ENCODE assay signal across 28 mouse cellular contexts in genomic region chrX:166708106-166708505, GRCm38 (mm10).
DNase-seq lines count a peak whose midpoint lies in the region; ATAC-seq lines count a peak whose summit lies in the region.
"Had no signal": no experiment of that assay in that cellular context is flagged by ENCODE, and none has a peak within 500 bp of the region (broad histone marks: within the 10 kb centered on the region; RNA-seq: fewer than 3 reads in every experiment).

No protein-coding gene starts in this region.

- H3K4me1 ChIP-seq in hindbrain, embryonic 10.5 days (replicated peaks): no peaks in the 10 kb centered on the region
- H3K4me1 ChIP-seq: embryonic facial prominence, embryonic 13.5 days; embryonic facial prominence, embryonic 15.5 days; forebrain, embryonic 10.5 days; forebrain, embryonic 12.5 days had no signal

- 86% methylated on average over 1 of the region's 1 CpGs for WGBS in hindbrain, embryonic 10.5 days

- H3K36me3 ChIP-seq in hindbrain, embryonic 10.5 days: no peaks in the 10 kb centered on the region
- H3K36me3 ChIP-seq: embryonic facial prominence, embryonic 13.5 days; embryonic facial prominence, embryonic 15.5 days; forebrain, embryonic 10.5 days; forebrain, embryonic 12.5 days; G1E had no signal

- DNase-seq in 416B (ENCODE audit: low read depth): peak; percentile 1
- DNase-seq in layer of hippocampus, postnatal 10 days (ENCODE audit: low spot score in 2 of 2): no peak
- DNase-seq in retina, postnatal 1 day: no peak
- DNase-seq in hindbrain, embryonic 10.5 days (ENCODE audit: low spot score): no peak
- DNase-seq: adrenal gland, adult 8-10 months; adrenal gland, postnatal 14 days; adrenal gland, postnatal 36 days; B cell, adult 2 months; cerebellum, adult 11-12 months; cerebellum, adult 2 months; cerebellum, adult 9-10 months; cerebellum, postnatal 10 days; cerebellum, postnatal 25 days; embryo, embryonic 11 days had no signal

- H3K27me3 ChIP-seq in hindbrain, embryonic 10.5 days (ENCODE audit: insufficient read depth, poor library complexity, severe bottlenecking): peaks cover 52% of the 10 kb centered on the region
- H3K27me3 ChIP-seq: CH12.LX; embryonic facial prominence, embryonic 15.5 days; Patski had no signal

- no peak overlapping the region for H3K27ac ChIP-seq in hindbrain, embryonic 10.5 days
- H3K27ac ChIP-seq: embryonic facial prominence, embryonic 13.5 days; embryonic facial prominence, embryonic 15.5 days; forebrain, embryonic 10.5 days; forebrain, embryonic 12.5 days had no signal

- no peaks in the 10 kb centered on the region for H3K9me3 ChIP-seq in hindbrain, embryonic 10.5 days
- H3K9me3 ChIP-seq: embryonic facial prominence, embryonic 13.5 days; embryonic facial prominence, embryonic 15.5 days; forebrain, embryonic 10.5 days; forebrain, embryonic 12.5 days; G1E had no signal

- no peak overlapping the region for H3K4me3 ChIP-seq in hindbrain, embryonic 10.5 days
- H3K4me3 ChIP-seq: embryonic facial prominence, embryonic 13.5 days; embryonic facial prominence, embryonic 15.5 days; erythroblast, embryonic 14.5 days; forebrain, embryonic 10.5 days; forebrain, embryonic 12.5 days had no signal

- 0 out of 2 replicates have a peak, but pooled peaks have one; percentile 11 for ATAC-seq in common myeloid progenitor, adult 5-6 weeks (replicated peaks; ENCODE audit: low read depth, poor library complexity, severe bottlenecking)
- peak; percentile 79 for ATAC-seq in megakaryocyte, adult 5-6 weeks (ENCODE audit: poor library complexity, severe bottlenecking)
- ATAC-seq: activated CD4-positive, CD25-positive, alpha-beta regulatory T cell, adult 4 months; CD4-positive, CD25-positive, alpha-beta regulatory T cell, adult 4 months; forebrain, embryonic 14.5 days; forebrain, embryonic 16.5 days; Patski had no signal
